Mouse (Mus musculus) lung, embryonic 15.5 days (tissue): ENCODE results near the gene Zfp292. TPM values are rescaled to one million over a fixed set of nuclear protein-coding genes. Genes with fewer than 3 reads are reported as not detected.

Source experiments
- ATAC-seq: fragments of 200-750 bp; cut with Nextera tagmentation; 2 replicates; pipeline ENCODE4 v1.8.0; 2017; ENCODE audit warnings: moderate number of reproducible peaks, borderline replicate concordance; ENCODE audit not compliant: low FRiP score, low TSS enrichment; ENCODE audit errors: extremely low read depth
- H3K27ac ChIP-seq: fragments of 300-500 bp; sonication (generic); 2 replicates; pipeline ENCODE4 v1.5.1; 2015; ENCODE audit warnings: moderate library complexity, mild to moderate bottlenecking, inconsistent platforms
- H3K27me3 ChIP-seq: fragments of 300-500 bp; sonication (generic); 2 replicates; pipeline ENCODE4 v1.6.1; 2015; ENCODE audit warnings: inconsistent platforms
- H3K36me3 ChIP-seq: fragments of 300-500 bp; sonication (generic); 2 replicates; pipeline ENCODE4 v1.6.1; 2015; ENCODE audit warnings: inconsistent platforms
- H3K4me1 ChIP-seq: fragments of 300-500 bp; sonication (generic); 2 replicates; pipeline ENCODE4 v1.6.1; 2015; ENCODE audit warnings: inconsistent platforms
- H3K4me2 ChIP-seq: fragments of 300-500 bp; sonication (generic); 2 replicates; pipeline ENCODE4 v1.6.1; 2015; ENCODE audit warnings: inconsistent platforms, mild to moderate bottlenecking, moderate library complexity
- H3K4me3 ChIP-seq: fragments of 300-500 bp; sonication (generic); 2 replicates; pipeline ENCODE4 v1.5.1; 2015; ENCODE audit warnings: mild to moderate bottlenecking, inconsistent platforms
- H3K9ac ChIP-seq: fragments of 300-500 bp; sonication (generic); 2 replicates; pipeline ENCODE4 v1.6.1; 2015; ENCODE audit warnings: inconsistent platforms
- H3K9me3 ChIP-seq: fragments of 300-500 bp; sonication (generic); 2 replicates; pipeline ENCODE4 v1.6.1; 2016; ENCODE audit warnings: inconsistent platforms
- WGBS: fragments of 180-500 bp; shearing (Covaris S2); methylation state at CpG from one replicate; pipeline ENCODE4 v1.1.7; 2015; 5-methylcytosine and 5-hydroxymethylcytosine counted together
- polyA plus RNA-seq: library from polyadenylated mRNA; unstranded; fragments of >200 nt; fragmentation: Nextera tagmentation; extraction: Ambion mirVana; gene quantifications from 2 replicates; pipeline ENCODE4 v1.2.1, GENCODE M21; 2015

Gene Zfp292
- polyA plus RNA-seq, 1 experiment from 2014 or later: 16.7 TPM

DNA sequence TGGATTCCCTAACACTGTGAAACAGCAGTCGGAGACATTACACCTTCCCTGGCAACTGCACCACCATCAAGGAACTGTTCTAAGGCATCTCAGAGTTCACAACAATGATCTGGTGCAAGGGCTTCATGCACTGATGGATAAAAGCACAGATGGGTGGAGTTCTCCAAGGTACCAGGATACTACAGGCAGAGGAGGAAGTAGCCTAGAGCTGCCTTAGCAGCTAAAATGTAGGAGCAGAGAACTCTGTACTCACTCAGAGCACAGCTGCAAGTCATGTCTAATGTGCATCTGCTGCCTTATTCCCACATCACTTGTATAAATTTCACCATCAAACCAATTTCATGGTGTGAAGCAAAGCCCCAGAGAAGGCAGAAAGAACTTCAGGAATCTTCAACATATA, 38.9 kb downstream of the Zfp292 start:
- ATAC-seq: no peak
- Histone ChIP-seq H3K4me3 (no peak overlapping the region), H3K36me3 (peaks cover 4% of the 10 kb centered on the region), H3K27ac (no peak overlapping the region), H3K4me2 (no peak overlapping the region), H3K4me1 (peaks cover 13% of the 10 kb centered on the region), H3K9ac (no peak overlapping the region), H3K27me3 (no peaks in the 10 kb centered on the region), H3K9me3 (no peaks in the 10 kb centered on the region)
- 97% methylated on average over 1 of the region's 1 CpGs for WGBS

DNA sequence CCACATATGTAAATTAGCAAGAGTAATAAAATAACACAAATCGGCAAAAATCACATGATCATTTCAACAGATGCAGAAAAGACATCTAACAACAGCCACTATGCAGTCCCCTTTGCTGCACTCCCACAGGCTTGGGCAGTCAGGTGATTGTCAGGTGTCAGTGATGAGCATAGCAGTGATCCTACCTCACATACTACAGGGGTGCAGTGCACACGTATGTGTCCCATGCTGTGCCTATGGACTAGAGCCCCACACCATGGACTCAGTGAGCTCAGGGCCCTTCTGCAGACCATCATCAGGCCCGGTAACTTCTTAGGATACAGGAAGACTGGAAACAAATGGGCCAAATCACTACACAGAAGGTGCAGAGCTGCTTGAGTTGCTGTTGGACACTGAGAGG, 39.9 kb downstream of the Zfp292 start:
- Histone ChIP-seq H3K27ac (no peak overlapping the region), H3K4me2 (no peak overlapping the region), H3K9ac (no peak overlapping the region), H3K36me3 (peaks cover 13% of the 10 kb centered on the region), H3K9me3 (no peaks in the 10 kb centered on the region), H3K4me1 (peaks cover 6% of the 10 kb centered on the region), H3K4me3 (no peak overlapping the region), H3K27me3 (no peaks in the 10 kb centered on the region)
- WGBS: 91% methylated on average over 3 of the region's 3 CpGs
- ATAC-seq: no peak

DNA sequence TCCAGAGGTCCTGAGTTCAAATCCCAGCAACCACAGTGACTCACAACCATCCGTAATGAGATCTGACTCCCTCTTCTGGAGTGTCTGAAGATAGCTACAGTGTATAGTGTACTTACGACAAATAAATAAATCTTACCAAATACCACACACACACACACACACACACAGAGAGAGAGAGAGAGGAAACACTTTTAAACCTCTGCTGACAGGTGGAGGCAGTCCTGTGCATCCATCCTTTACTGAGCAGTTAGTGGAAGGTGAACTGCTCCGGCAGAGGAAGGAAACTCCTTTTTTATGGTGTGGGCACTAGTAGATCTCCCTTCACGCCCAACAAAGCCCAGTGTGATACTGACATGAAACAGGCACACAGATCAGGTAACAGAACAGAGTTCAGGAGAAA, 51.3 kb downstream of the Zfp292 start:
- H3K4me1 ChIP-seq: no peaks in the 10 kb centered on the region
- no peak overlapping the region for H3K4me2 ChIP-seq
- no peaks in the 10 kb centered on the region for H3K27me3 ChIP-seq
- H3K9me3 ChIP-seq: no peaks in the 10 kb centered on the region
- H3K4me3 ChIP-seq: no peak overlapping the region
- no peak overlapping the region for H3K9ac ChIP-seq
- no peak overlapping the region for H3K27ac ChIP-seq
- ATAC-seq: no peak
- peaks cover 28% of the 10 kb centered on the region for H3K36me3 ChIP-seq
- 87% methylated on average over 4 of the region's 4 CpGs for WGBS

DNA sequence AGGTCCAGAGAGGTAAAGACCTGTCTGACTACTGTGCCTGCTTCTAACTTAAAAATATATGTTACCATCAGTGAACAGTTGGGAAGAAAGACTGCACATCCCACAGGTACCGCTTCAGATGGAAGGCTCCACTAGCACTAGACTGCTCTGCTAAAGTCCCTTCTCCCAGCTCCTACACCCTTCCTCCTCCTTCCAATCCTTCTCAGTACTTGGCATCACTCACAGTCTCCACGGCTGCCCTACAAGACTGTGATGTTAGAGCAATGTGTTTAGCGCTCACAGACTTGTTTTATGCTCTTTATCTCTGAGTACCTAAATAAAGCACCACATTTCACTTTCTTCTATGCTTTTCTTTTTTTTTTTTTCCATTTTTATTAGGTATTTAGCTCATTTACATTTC, 53.3 kb downstream of the Zfp292 start:
- WGBS: 94% methylated on average over 3 of the region's 3 CpGs
- Histone ChIP-seq H3K4me2 (no peak overlapping the region), H3K9me3 (no peaks in the 10 kb centered on the region), H3K4me3 (no peak overlapping the region), H3K4me1 (no peaks in the 10 kb centered on the region), H3K27me3 (no peaks in the 10 kb centered on the region), H3K27ac (no peak overlapping the region), H3K9ac (no peak overlapping the region), H3K36me3 (peaks cover 13% of the 10 kb centered on the region; the same call in 1 of the 2 replicates)
- no peak for ATAC-seq

DNA sequence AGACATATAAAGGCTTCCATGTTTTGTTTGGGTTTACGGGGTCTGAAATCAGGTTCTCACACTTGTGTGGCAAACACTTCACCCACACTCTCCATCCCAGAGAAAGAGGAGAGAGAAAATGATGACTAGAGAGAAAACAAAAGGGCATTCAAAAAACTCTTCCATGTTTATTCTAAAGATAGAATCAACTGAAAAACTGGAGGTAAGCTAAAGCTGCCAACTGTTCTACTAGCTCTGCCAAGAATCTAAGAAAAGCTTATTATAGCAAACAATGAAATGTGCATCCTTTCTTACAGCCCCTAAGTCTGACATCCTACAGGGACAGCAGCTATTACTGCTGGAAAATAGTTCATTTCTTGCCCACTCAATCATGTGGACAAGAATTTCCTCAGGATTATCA, 58.9 kb downstream of the Zfp292 start:
- Histone ChIP-seq H3K4me1 (no peaks in the 10 kb centered on the region), H3K27ac (no peak overlapping the region; the same call in 1 of the 2 replicates), H3K4me3 (no peak overlapping the region), H3K27me3 (no peaks in the 10 kb centered on the region), H3K36me3 (peaks cover 13% of the 10 kb centered on the region), H3K9me3 (no peaks in the 10 kb centered on the region), H3K9ac (no peak overlapping the region), H3K4me2 (no peak overlapping the region)
- ATAC-seq: no peak
- WGBS: 89% methylated on average over 1 of the region's 1 CpGs

DNA sequence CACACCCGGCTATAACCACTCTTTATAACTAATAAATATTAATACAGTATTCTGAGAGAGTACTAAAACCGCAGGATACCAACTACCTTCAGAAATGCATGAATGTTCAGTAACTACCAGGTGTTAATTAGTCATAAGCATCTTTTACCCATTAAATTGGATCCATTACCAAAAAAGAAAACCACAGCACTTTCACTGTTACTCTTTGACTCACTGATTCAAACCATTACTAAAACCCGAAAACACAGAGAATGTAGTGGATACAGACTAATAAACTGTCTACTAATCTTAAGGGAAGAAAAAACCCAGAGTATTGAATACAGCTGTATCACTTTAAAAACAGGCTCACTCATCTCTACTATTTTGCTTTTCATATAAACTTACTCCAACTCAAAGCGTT, 62.9 kb downstream of the Zfp292 start:
- ATAC-seq: no peak
- H3K9me3 ChIP-seq: no peaks in the 10 kb centered on the region
- 87% methylated on average over 4 of the region's 4 CpGs for WGBS

DNA sequence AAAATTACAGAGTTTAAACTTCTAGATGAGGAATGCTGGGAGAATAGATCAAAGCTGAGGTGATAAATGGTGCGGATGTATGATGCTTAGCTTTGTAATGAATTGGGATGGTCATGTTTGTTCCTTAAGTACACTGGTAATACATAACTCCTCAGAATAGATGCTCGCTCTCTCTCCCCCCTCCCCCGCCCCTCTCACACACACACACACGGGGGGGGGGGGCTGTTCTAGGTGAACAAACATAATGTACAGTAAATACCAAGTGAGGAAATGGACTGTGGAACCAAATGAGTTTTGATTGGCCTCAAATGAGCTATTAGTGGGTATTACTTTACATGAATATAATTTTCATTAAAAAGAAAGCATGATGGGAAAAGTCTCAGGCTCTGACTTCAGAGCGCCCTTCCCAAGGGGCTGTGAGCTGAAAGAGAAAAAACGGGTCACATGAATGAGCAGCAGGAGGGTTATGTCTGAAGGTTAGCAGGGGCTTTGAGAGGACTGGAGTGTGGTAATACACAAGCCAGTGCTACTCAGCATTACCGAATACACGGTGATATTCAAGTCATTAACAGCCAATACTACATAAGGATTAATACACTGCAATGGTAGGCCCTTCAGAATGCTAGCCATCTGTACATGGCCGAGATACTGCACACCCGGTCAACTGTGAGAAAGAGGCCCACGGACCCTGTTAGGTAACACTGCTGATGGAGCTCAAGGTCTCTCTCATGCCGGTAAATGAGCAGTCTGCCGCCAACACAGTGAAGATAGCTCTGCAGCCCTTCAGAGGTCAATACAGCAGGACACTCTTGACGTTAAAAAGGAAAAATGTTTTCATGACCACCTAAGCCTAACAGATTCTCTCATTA, 81.4 kb downstream of the Zfp292 start:
- no peak for ATAC-seq
- Histone ChIP-seq H3K27ac (no peak overlapping the region), H3K4me3 (no peak overlapping the region), H3K9ac (no peak overlapping the region), H3K27me3 (no peaks in the 10 kb centered on the region), H3K4me1 (no peaks in the 10 kb centered on the region), H3K36me3 (peaks cover 19% of the 10 kb centered on the region), H3K9me3 (no peaks in the 10 kb centered on the region), H3K4me2 (no peak overlapping the region)
- WGBS: 81% methylated on average over 14 of the region's 14 CpGs

More for the DNA sequence above, 62.9 kb downstream of the Zfp292 start:
- no peaks in the 10 kb centered on the region for H3K27me3 ChIP-seq
- H3K36me3 ChIP-seq: peaks cover 30% of the 10 kb centered on the region
- no peak overlapping the region for H3K4me2 ChIP-seq
- no peak overlapping the region for H3K9ac ChIP-seq
- H3K4me3 ChIP-seq: no peak overlapping the region
- no peaks in the 10 kb centered on the region for H3K4me1 ChIP-seq
- H3K27ac ChIP-seq: no peak overlapping the region

DNA sequence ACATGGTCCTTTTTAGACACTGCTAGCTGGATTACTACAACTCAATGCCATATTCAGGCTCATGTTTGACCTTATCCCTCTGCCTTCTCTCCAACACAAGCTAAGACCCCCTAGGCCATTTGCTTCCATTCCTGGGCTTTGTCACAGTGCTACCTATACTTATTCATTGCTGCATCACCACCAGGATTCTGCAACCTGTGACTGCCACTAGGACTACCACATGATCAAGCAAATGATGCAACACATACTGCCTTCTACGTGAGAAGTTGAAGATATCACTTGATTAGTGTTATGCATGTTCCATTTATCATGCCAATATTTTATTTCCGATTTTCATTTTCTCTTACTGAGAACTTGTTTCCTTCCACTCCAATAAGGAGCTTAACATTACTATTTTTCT, 84.8 kb downstream of the Zfp292 start:
- Histone ChIP-seq H3K9me3 (no peaks in the 10 kb centered on the region), H3K4me1 (no peaks in the 10 kb centered on the region), H3K27ac (no peak overlapping the region), H3K27me3 (no peaks in the 10 kb centered on the region), H3K4me3 (no peak overlapping the region), H3K4me2 (no peak overlapping the region), H3K36me3 (no peaks in the 10 kb centered on the region), H3K9ac (no peak overlapping the region)
- 75% methylated on average over 2 of the region's 2 CpGs for WGBS
- no peak for ATAC-seq

DNA sequence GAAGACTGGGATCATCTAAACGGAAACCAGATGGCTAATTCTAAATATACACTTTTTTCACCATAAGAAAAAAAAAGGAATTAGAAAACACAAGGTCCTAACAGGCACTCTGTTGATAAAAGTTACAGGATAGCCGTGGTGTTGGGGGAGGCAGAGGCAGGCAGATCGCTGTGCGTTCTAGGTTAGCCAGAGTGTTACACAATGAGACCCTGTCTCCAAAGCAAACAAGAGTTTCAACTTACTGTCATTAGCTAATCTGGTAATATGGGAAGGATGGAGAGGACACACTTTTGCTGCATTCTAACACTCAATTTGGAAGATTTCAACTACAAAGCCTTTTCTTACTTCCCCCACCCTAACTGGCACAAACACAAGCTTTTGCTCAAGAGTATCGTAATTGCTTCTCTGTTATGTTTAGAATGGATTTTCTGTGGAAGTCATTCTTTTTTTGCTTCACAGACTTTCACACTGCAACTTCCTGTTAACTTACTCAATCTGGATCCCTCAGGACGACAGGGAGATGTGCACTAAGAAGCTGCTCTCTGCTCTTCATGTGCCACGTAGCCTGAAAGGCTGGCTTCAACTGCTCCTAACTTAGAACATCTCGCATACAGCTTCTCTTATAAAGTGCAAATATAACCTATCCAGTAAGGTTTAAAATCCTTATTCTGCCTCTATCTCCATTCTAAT, 85.3 kb downstream of the Zfp292 start:
- WGBS: 53% methylated on average over 8 of the region's 8 CpGs
- H3K4me2 ChIP-seq: no peak overlapping the region
- H3K9me3 ChIP-seq: no peaks in the 10 kb centered on the region
- H3K9ac ChIP-seq: no peak overlapping the region
- H3K27me3 ChIP-seq: no peaks in the 10 kb centered on the region
- no peak overlapping the region for H3K4me3 ChIP-seq
- no peak overlapping the region for H3K27ac ChIP-seq
- ATAC-seq: peak; percentile 31; the same call in 1 of the 2 replicates
- no peaks in the 10 kb centered on the region for H3K4me1 ChIP-seq
- no peaks in the 10 kb centered on the region for H3K36me3 ChIP-seq

DNA sequence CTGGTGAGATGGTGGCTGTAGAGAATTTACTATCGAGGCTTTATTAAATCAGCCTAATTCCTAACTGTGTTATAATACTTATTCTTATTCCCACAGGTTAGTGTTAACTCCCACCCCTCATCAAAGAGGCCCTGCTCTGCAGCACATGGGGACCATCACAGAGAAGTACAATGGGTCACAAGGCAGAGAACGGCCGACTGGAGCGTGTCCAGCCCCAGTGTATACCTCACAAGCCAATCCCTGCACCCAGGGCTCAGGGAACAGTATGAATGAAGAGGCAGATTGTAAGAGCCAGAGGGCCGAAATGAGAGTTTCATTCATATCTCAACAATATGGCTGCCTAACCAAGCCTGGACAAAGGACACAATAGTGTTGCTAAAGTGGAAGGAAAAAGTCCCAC, 86.5 kb downstream of the Zfp292 start:
- Histone ChIP-seq H3K27me3 (no peaks in the 10 kb centered on the region), H3K27ac (no peak overlapping the region), H3K4me3 (no peak overlapping the region), H3K9me3 (no peaks in the 10 kb centered on the region), H3K9ac (no peak overlapping the region), H3K36me3 (no peaks in the 10 kb centered on the region), H3K4me2 (no peak overlapping the region), H3K4me1 (no peaks in the 10 kb centered on the region)
- WGBS: 88% methylated on average over 5 of the region's 5 CpGs
- no peak for ATAC-seq

DNA sequence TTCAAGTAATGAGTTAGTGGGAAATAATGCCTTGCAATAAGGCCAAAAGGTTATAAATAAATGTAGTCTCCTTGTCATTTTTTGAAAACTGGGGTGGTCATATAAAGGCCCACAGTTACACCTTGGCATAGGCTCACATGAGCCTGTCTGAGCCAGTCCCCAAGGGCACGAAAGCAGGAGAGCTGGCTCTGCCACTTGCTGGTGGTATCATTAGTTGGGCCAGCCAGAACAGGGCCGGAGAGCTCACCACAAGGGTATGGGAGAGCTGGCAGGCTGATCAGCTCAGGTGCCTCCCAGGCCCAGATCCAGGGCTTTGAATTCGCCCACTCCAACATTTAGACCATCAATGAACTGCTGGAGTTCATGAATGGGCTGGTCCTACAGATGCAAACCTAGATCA, 96.3 kb downstream of the Zfp292 start:
- no peak overlapping the region for H3K27ac ChIP-seq
- ATAC-seq: no peak
- 83% methylated on average over 3 of the region's 3 CpGs for WGBS

DNA sequence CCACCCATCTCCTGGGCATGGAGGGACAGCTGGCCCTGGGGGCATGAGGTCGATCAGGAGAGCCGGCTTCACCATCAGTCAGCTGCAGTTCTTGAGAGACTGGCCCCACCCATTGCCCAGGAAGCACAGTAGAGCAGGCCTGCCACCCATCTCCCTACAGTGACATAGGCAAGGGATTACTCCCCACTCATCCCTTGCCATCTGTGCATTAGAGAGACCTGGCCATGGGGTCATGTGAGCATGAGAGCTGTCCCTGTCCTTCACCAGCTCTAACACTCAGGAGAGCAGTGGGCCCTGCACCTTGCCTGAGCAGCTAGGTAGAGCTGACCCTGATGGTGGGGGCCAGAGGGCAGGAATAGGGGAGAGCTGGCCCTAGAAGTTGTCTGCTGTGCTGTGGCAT, 97.1 kb downstream of the Zfp292 start:
- no peaks in the 10 kb centered on the region for H3K4me1 ChIP-seq

More for the DNA sequence above, 96.3 kb downstream of the Zfp292 start:
- no peaks in the 10 kb centered on the region for H3K9me3 ChIP-seq
- H3K4me3 ChIP-seq: no peak overlapping the region
- 0 out of 2 replicates have a peak, but pooled peaks cover 3% of the 10 kb centered on the region for H3K27me3 ChIP-seq
- no peak overlapping the region for H3K4me2 ChIP-seq
- H3K36me3 ChIP-seq: no peaks in the 10 kb centered on the region
- no peaks in the 10 kb centered on the region for H3K4me1 ChIP-seq
- H3K9ac ChIP-seq: no peak overlapping the region

More for the DNA sequence above, 97.1 kb downstream of the Zfp292 start:
- Histone ChIP-seq H3K4me3 (no peak overlapping the region), H3K36me3 (no peaks in the 10 kb centered on the region), H3K9ac (no peak overlapping the region), H3K4me2 (no peak overlapping the region), H3K9me3 (no peaks in the 10 kb centered on the region), H3K27ac (no peak overlapping the region), H3K27me3 (0 out of 2 replicates have a peak, but pooled peaks cover 3% of the 10 kb centered on the region)
- 71% methylated on average over 2 of the region's 2 CpGs for WGBS
- ATAC-seq: no peak
